Mouse (Mus musculus) liver, embryonic 12.5 days (tissue): ENCODE results near the gene Gbf1. TPM values are rescaled to one million over a fixed set of nuclear protein-coding genes. Genes with fewer than 3 reads are reported as not detected.
A peak's percentile ranks its signal among the peaks of the same experiment; 100 is the strongest.

Source experiments
- ATAC-seq: fragments of 200-750 bp; cut with Nextera tagmentation; 2 replicates; pipeline ENCODE4 v1.8.0; 2017; ENCODE audit warnings: moderate number of reproducible peaks, mild to moderate bottlenecking, moderate library complexity
- H3K27ac ChIP-seq: fragments of 300-500 bp; sonication (generic); 2 replicates; pipeline ENCODE4 v1.5.1; 2016; ENCODE audit warnings: mild to moderate bottlenecking
- H3K27me3 ChIP-seq: fragments of 300-500 bp; sonication (generic); replicated peaks from 2 replicates; pipeline ENCODE4 v1.6.1; 2016; ENCODE audit warnings: mild to moderate bottlenecking, moderate library complexity
- H3K36me3 ChIP-seq: fragments of 300-500 bp; sonication (generic); 2 replicates; pipeline ENCODE4 v1.6.1; 2016; ENCODE audit warnings: mild to moderate bottlenecking, moderate library complexity
- H3K4me1 ChIP-seq: fragments of 300-500 bp; sonication (generic); 2 replicates; pipeline ENCODE4 v1.6.1; 2016
- H3K4me2 ChIP-seq: fragments of 300-500 bp; sonication (generic); 2 replicates; pipeline ENCODE4 v1.6.1; 2016; ENCODE audit warnings: mild to moderate bottlenecking, moderate library complexity
- H3K4me3 ChIP-seq: fragments of 300-500 bp; sonication (generic); 2 replicates; pipeline ENCODE4 v1.5.1; 2016; ENCODE audit warnings: mild to moderate bottlenecking, moderate library complexity
- H3K9ac ChIP-seq: fragments of 300-500 bp; sonication (generic); 2 replicates; pipeline ENCODE4 v1.6.1; 2016; ENCODE audit warnings: mild to moderate bottlenecking, moderate library complexity
- H3K9me3 ChIP-seq: fragments of 300-500 bp; sonication (generic); replicated peaks from 2 replicates; pipeline ENCODE4 v1.6.1; 2016; ENCODE audit warnings: mild to moderate bottlenecking, moderate library complexity
- WGBS: fragments of 180-500 bp; shearing (Covaris S2); methylation state at CpG from one replicate; pipeline ENCODE4 v1.1.7; 2016; ENCODE audit not compliant: insufficient replicate concordance; 5-methylcytosine and 5-hydroxymethylcytosine counted together
- polyA plus RNA-seq: library from polyadenylated mRNA; unstranded; fragments of >200 nt; fragmentation: Nextera tagmentation; extraction: Ambion mirVana; gene quantifications from 2 replicates; pipeline ENCODE4 v1.2.1, GENCODE M21; 2016

Gene Gbf1
- polyA plus RNA-seq, 1 experiment from 2014 or later: 30.6 TPM

GRCm38 (mm10) chr19:46131283-46131682 is 21.0 kb upstream of the Gbf1 start:
- no peak for ATAC-seq
- H3K27me3 ChIP-seq: peaks cover 87% of the 10 kb centered on the region
- H3K36me3 ChIP-seq: no peaks in the 10 kb centered on the region
- peak overlapping the region; percentile 56 for H3K4me2 ChIP-seq
- H3K4me3 ChIP-seq: peak overlapping the region; percentile 18
- H3K4me1 ChIP-seq: peaks cover 19% of the 10 kb centered on the region
- no peak overlapping the region for H3K9ac ChIP-seq
- H3K9me3 ChIP-seq: no peaks in the 10 kb centered on the region
- H3K27ac ChIP-seq: no peak overlapping the region
- 16% methylated on average over 6 of the region's 8 CpGs for WGBS

GRCm38 (mm10) chr19:46131694-46132525 is 20.4 kb upstream of the Gbf1 start, which contains the start of gene Elovl3:
Gene Elovl3, plus strand, starts transcription at chr19:46131897.
- Histone ChIP-seq H3K27ac (no peak within 1 kb of the TSS), H3K4me1 (peaks cover 25% of the 10 kb centered on the region), H3K4me2 (peak within 1 kb of the TSS; percentile 56), H3K9me3 (no peaks in the 10 kb centered on the region), H3K9ac (no peak within 1 kb of the TSS), H3K27me3 (peaks cover 89% of the 10 kb centered on the region), H3K4me3 (peak within 1 kb of the TSS; percentile 18), H3K36me3 (no peaks in the 10 kb centered on the region)
- ATAC-seq: peak; percentile 61
- 3% methylated on average over 31 of the region's 31 CpGs for WGBS

GRCm38 (mm10) chr19:46132577-46132976 is 19.7 kb upstream of the Gbf1 start:
- H3K27ac ChIP-seq: no peak overlapping the region
- H3K36me3 ChIP-seq: no peaks in the 10 kb centered on the region
- H3K9ac ChIP-seq: no peak overlapping the region
- no peak overlapping the region for H3K4me3 ChIP-seq
- no peak for ATAC-seq
- peak overlapping the region; percentile 56; the same call in 1 of the 2 replicates for H3K4me2 ChIP-seq
- no peaks in the 10 kb centered on the region for H3K9me3 ChIP-seq
- peaks cover 91% of the 10 kb centered on the region for H3K27me3 ChIP-seq
- H3K4me1 ChIP-seq: peaks cover 32% of the 10 kb centered on the region
- WGBS: 33% methylated on average over 6 of the region's 6 CpGs

- no peaks in the 10 kb centered on the region for H3K9me3 ChIP-seq
- peaks cover 100% of the 10 kb centered on the region for H3K27me3 ChIP-seq
- peaks cover 35% of the 10 kb centered on the region for H3K4me1 ChIP-seq
- 1% methylated on average over 12 of the region's 12 CpGs for WGBS
- no peak overlapping the region for H3K27ac ChIP-seq
- peak overlapping the region; percentile 61; the same call in 1 of the 2 replicates for H3K9ac ChIP-seq
- ATAC-seq: no peak
- peak overlapping the region; percentile 97 for H3K4me2 ChIP-seq
- H3K4me3 ChIP-seq: peak overlapping the region; percentile 62
- H3K36me3 ChIP-seq: no peaks in the 10 kb centered on the region
These were observed 17.0 kb upstream of the Gbf1 start for GRCm38 (mm10) chr19:46135297-46135696.

GRCm38 (mm10) chr19:46135789-46136638 is 16.3 kb upstream of the Gbf1 start:
- peak overlapping the region; percentile 62 for H3K4me3 ChIP-seq
- peak overlapping the region; percentile 61 for H3K9ac ChIP-seq
- peaks cover 39% of the 10 kb centered on the region for H3K4me1 ChIP-seq
- peak; percentile 25 for ATAC-seq
- H3K9me3 ChIP-seq: no peaks in the 10 kb centered on the region
- H3K36me3 ChIP-seq: no peaks in the 10 kb centered on the region
- 1% methylated on average over 78 of the region's 79 CpGs for WGBS
- H3K27ac ChIP-seq: no peak overlapping the region
- peak overlapping the region; percentile 97 for H3K4me2 ChIP-seq
- peaks cover 100% of the 10 kb centered on the region for H3K27me3 ChIP-seq

- Histone ChIP-seq H3K4me3 (peak overlapping the region; percentile 62), H3K4me2 (peak overlapping the region; percentile 97), H3K27ac (no peak overlapping the region), H3K9ac (peak overlapping the region; percentile 47; the same call in 1 of the 2 replicates), H3K9me3 (no peaks in the 10 kb centered on the region), H3K36me3 (no peaks in the 10 kb centered on the region), H3K27me3 (peaks cover 100% of the 10 kb centered on the region), H3K4me1 (peaks cover 38% of the 10 kb centered on the region)
- WGBS: 2% methylated on average over 49 of the region's 49 CpGs
- peak; percentile 76 for ATAC-seq
These were observed 15.4 kb upstream of the Gbf1 start for GRCm38 (mm10) chr19:46136639-46137580.

GRCm38 (mm10) chr19:46140324-46140723 is 12.0 kb upstream of the Gbf1 start:
- H3K9ac ChIP-seq: no peak overlapping the region
- H3K4me1 ChIP-seq: peaks cover 32% of the 10 kb centered on the region
- H3K27me3 ChIP-seq: peaks cover 100% of the 10 kb centered on the region
- no peak overlapping the region for H3K4me3 ChIP-seq
- 52% methylated on average over 2 of the region's 2 CpGs for WGBS
- no peak overlapping the region for H3K27ac ChIP-seq
- H3K9me3 ChIP-seq: no peaks in the 10 kb centered on the region
- H3K4me2 ChIP-seq: no peak overlapping the region
- no peaks in the 10 kb centered on the region for H3K36me3 ChIP-seq
- no peak for ATAC-seq

GRCm38 (mm10) chr19:46141091-46141490 is 11.2 kb upstream of the Gbf1 start:
- no peak overlapping the region for H3K27ac ChIP-seq
- peaks cover 100% of the 10 kb centered on the region for H3K27me3 ChIP-seq
- no peaks in the 10 kb centered on the region for H3K36me3 ChIP-seq
- 41% methylated on average over 6 of the region's 6 CpGs for WGBS
- H3K4me2 ChIP-seq: no peak overlapping the region
- ATAC-seq: no peak
- peaks cover 25% of the 10 kb centered on the region for H3K4me1 ChIP-seq
- H3K4me3 ChIP-seq: no peak overlapping the region
- H3K9ac ChIP-seq: no peak overlapping the region
- H3K9me3 ChIP-seq: no peaks in the 10 kb centered on the region

GRCm38 (mm10) chr19:46147511-46148371 is 4.6 kb upstream of the Gbf1 start, which contains the start of gene Pitx3:
Gene Pitx3, minus strand, starts transcription at chr19:46148326.
- Histone ChIP-seq H3K4me3 (peak within 1 kb of the TSS; percentile 58), H3K4me1 (peaks cover 26% of the 10 kb centered on the region), H3K36me3 (no peaks in the 10 kb centered on the region), H3K27me3 (peaks cover 84% of the 10 kb centered on the region), H3K27ac (no peak within 1 kb of the TSS), H3K4me2 (peak within 1 kb of the TSS; percentile 89), H3K9ac (peak within 1 kb of the TSS; percentile 47), H3K9me3 (no peaks in the 10 kb centered on the region)
- no peak for ATAC-seq
- WGBS: 2% methylated on average over 47 of the region's 47 CpGs

- under 1% methylated on average over 27 of the region's 27 CpGs for WGBS
- no peak overlapping the region for H3K27ac ChIP-seq
These were observed 3.9 kb upstream of the Gbf1 start for GRCm38 (mm10) chr19:46148372-46148760.

More at GRCm38 (mm10) chr19:46148372-46148760, 3.9 kb upstream of the Gbf1 start:
- peak overlapping the region; percentile 89 for H3K4me2 ChIP-seq
- peak; percentile 62 for ATAC-seq
- peak overlapping the region; percentile 47; the same call in 1 of the 2 replicates for H3K9ac ChIP-seq
- peak overlapping the region; percentile 58 for H3K4me3 ChIP-seq
- H3K36me3 ChIP-seq: no peaks in the 10 kb centered on the region
- H3K4me1 ChIP-seq: peaks cover 32% of the 10 kb centered on the region
- H3K9me3 ChIP-seq: no peaks in the 10 kb centered on the region
- peaks cover 78% of the 10 kb centered on the region for H3K27me3 ChIP-seq
